In genomic region chr4:33110845-33111244, GRCm38 (mm10) we compare ENCODE assay signal across 28 mouse cellular contexts. TPM values are rescaled to one million over a fixed set of nuclear protein-coding genes. Genes with fewer than 3 reads are reported as not detected.
A peak's percentile ranks its signal among the peaks of the same experiment; 100 is the strongest.
DNase-seq lines count a peak whose midpoint lies in the region; ATAC-seq and TF ChIP-seq lines count a peak whose summit lies in the region.
"Had no signal": no experiment of that assay in that cellular context is flagged by ENCODE, and none has a peak within 500 bp of the region (broad histone marks: within the 10 kb centered on the region; RNA-seq: fewer than 3 reads in every experiment).

No protein-coding gene starts in this region.

- no peak for DNase-seq in thymus, adult 2 months
- DNase-seq in thymus, adult 18-20 months = no peak
- peak; percentile 36 to 60 for DNase-seq in natural killer cell, adult 2 months (ENCODE audit: low spot score in 2 of 2)
- DNase-seq in stomach, postnatal 0 days (ENCODE audit: low spot score) = peak; percentile 10
- DNase-seq in hindbrain, embryonic 10.5 days (ENCODE audit: low spot score) = no peak
- no peak for DNase-seq in Muller cell, postnatal 12 days (ENCODE audit: inconsistent ontology term)
- DNase-seq in adrenal gland, adult 18-20 months (ENCODE audit: low spot score in 2 of 2) = no peak
- DNase-seq: adrenal gland, postnatal 10 days; cerebellum, postnatal 25 days; gastrocnemius, postnatal 25 days; kidney, adult 9 months; kidney, postnatal 4 days; layer of hippocampus, adult 9-11 months; midbrain, embryonic 14.5 days; retina, postnatal 1 day; right cerebral cortex, postnatal 4 days had no signal

- no peaks in the 10 kb centered on the region for H3K9me3 ChIP-seq in stomach, postnatal 0 days (ENCODE audit: control insufficient read depth, low read length)
- H3K9me3 ChIP-seq in hindbrain, embryonic 10.5 days = 0 out of 2 replicates have a peak, but pooled peaks cover 7% of the 10 kb centered on the region
- H3K9me3 ChIP-seq: embryonic facial prominence, embryonic 15.5 days; hindbrain, embryonic 12.5 days; liver, embryonic 12.5 days had no signal

- ATAC-seq in stomach, postnatal 0 days (ENCODE audit: low FRiP score, low TSS enrichment) = no peak
- ATAC-seq: forebrain, embryonic 16.5 days had no signal

- H3K4me3 ChIP-seq in thymus, adult 2 months (ENCODE audit: control insufficient read depth, insufficient read depth, low read length) = no peak overlapping the region
- H3K4me3 ChIP-seq in stomach, postnatal 0 days (ENCODE audit: low read depth, low read length) = no peak overlapping the region
- H3K4me3 ChIP-seq in hindbrain, embryonic 10.5 days = no peak overlapping the region
- H3K4me3 ChIP-seq: embryonic facial prominence, embryonic 15.5 days; hindbrain, embryonic 12.5 days; left cerebral cortex, adult 2 months; liver, embryonic 12.5 days had no signal

- no peak for TF ChIP-seq CTCF in thymus, adult 2 months (IDR thresholded peaks at IDR 0.05; ENCODE audit: borderline replicate concordance, control insufficient read depth, extremely low read depth, insufficient read depth, low read length, poor library complexity)
- no peak for TF ChIP-seq CTCF in stomach, postnatal 0 days (IDR thresholded peaks at IDR 0.05; ENCODE audit: low read depth)

- H3K27me3 ChIP-seq in thymus, adult 2 months (ENCODE audit: control insufficient read depth, insufficient read depth, low read length) = no peaks in the 10 kb centered on the region
- no peaks in the 10 kb centered on the region for H3K27me3 ChIP-seq in stomach, postnatal 0 days (ENCODE audit: control insufficient read depth, insufficient read depth, low read length)
- H3K27me3 ChIP-seq in hindbrain, embryonic 10.5 days (ENCODE audit: insufficient read depth, poor library complexity, severe bottlenecking) = no peaks in the 10 kb centered on the region
- H3K27me3 ChIP-seq: embryonic facial prominence, embryonic 15.5 days; hindbrain, embryonic 12.5 days; liver, embryonic 12.5 days had no signal

- no peak for TF ChIP-seq POLR2A in thymus, adult 2 months (IDR thresholded peaks at IDR 0.05; ENCODE audit: control insufficient read depth, extremely low read depth, insufficient read depth, low read length, poor library complexity)

- no peaks in the 10 kb centered on the region for H3K36me3 ChIP-seq in thymus, adult 2 months (ENCODE audit: control insufficient read depth, insufficient read depth, low read length)
- H3K36me3 ChIP-seq in stomach, postnatal 0 days (ENCODE audit: control insufficient read depth, insufficient read depth, low read length) = no peaks in the 10 kb centered on the region
- no peaks in the 10 kb centered on the region for H3K36me3 ChIP-seq in hindbrain, embryonic 10.5 days
- H3K36me3 ChIP-seq: embryonic facial prominence, embryonic 15.5 days; hindbrain, embryonic 12.5 days; liver, embryonic 12.5 days had no signal

- 49% methylated on average over 7 of the region's 7 CpGs for WGBS in thymus, adult 2 months
- 76% methylated on average over 7 of the region's 7 CpGs for WGBS in stomach, postnatal 0 days
- WGBS in hindbrain, embryonic 10.5 days = 85% methylated on average over 7 of the region's 7 CpGs

- peak overlapping the region; percentile 7; the same call in 1 of the 2 replicates for H3K27ac ChIP-seq in thymus, adult 2 months (ENCODE audit: control insufficient read depth, insufficient read depth, low read length)
- no peak overlapping the region for H3K27ac ChIP-seq in stomach, postnatal 0 days (replicated peaks)
- no peak overlapping the region for H3K27ac ChIP-seq in hindbrain, embryonic 10.5 days
- H3K27ac ChIP-seq: embryonic facial prominence, embryonic 15.5 days; hindbrain, embryonic 12.5 days; left cerebral cortex, adult 2 months; liver, embryonic 12.5 days; macrophage had no signal

- H3K9ac ChIP-seq in stomach, postnatal 0 days (ENCODE audit: low read length) = no peak overlapping the region
- H3K9ac ChIP-seq: embryonic facial prominence, embryonic 15.5 days; hindbrain, embryonic 12.5 days; lung, embryonic 14.5 days had no signal

- peaks cover 20% of the 10 kb centered on the region for H3K4me1 ChIP-seq in thymus, adult 2 months (replicated peaks; ENCODE audit: control insufficient read depth, insufficient read depth, low read length)
- no peaks in the 10 kb centered on the region for H3K4me1 ChIP-seq in stomach, postnatal 0 days (replicated peaks; ENCODE audit: control insufficient read depth, insufficient read depth)
- H3K4me1 ChIP-seq in hindbrain, embryonic 10.5 days (replicated peaks) = no peaks in the 10 kb centered on the region
- H3K4me1 ChIP-seq: embryonic facial prominence, embryonic 15.5 days; hindbrain, embryonic 12.5 days had no signal

- H3K4me2 ChIP-seq in stomach, postnatal 0 days (replicated peaks; ENCODE audit: low read depth) = no peak overlapping the region
- H3K4me2 ChIP-seq: embryonic facial prominence, embryonic 15.5 days; hindbrain, embryonic 12.5 days; lung, embryonic 14.5 days had no signal

- TF ChIP-seq EP300 in stomach, postnatal 0 days (optimal IDR thresholded peaks at IDR 0.05) = no peak

RNA-seq across cellular contexts. Expression of gene Gabrr1, which starts 21.5 kb away (rescaled TPM):
- 0.09 and 0.18 TPM in 2 replicates for polyA plus RNA-seq in thymus, adult 2 months (2012; rRNA removed)
- not detected in 2 replicates for polyA plus RNA-seq in stomach, postnatal 0 days (2015; fragmentation: Nextera tagmentation; extraction: Ambion mirVana)
- 0.06 and 0.61 TPM in 2 replicates for polyA plus RNA-seq in hindbrain, embryonic 10.5 days (2016; fragmentation: Nextera tagmentation; extraction: Ambion mirVana)
- not detected for total RNA-seq in adrenal gland, adult 18-20 months (2021)
- total RNA-seq: left cerebral cortex, adult 2 months had no signal
- polyA plus RNA-seq: embryonic facial prominence, embryonic 15.5 days; forebrain, embryonic 16.5 days; heart, postnatal 0 days; hindbrain, embryonic 12.5 days; intestine, embryonic 14.5 days; limb, embryonic 11.5 days; lung, embryonic 14.5 days; macrophage; stomach, embryonic 16.5 days; urinary bladder, adult 2 months had no signal

RNA-seq across cellular contexts. Expression of gene Gabrr2, which starts 48.0 kb away (rescaled TPM):
- polyA plus RNA-seq in thymus, adult 2 months (2012; rRNA removed) = 3.0 and 3.9 TPM in 2 replicates
- 0.05 and 0.12 TPM in 2 replicates for polyA plus RNA-seq in stomach, postnatal 0 days (2015; fragmentation: Nextera tagmentation; extraction: Ambion mirVana)
- polyA plus RNA-seq in hindbrain, embryonic 10.5 days (2016; fragmentation: Nextera tagmentation; extraction: Ambion mirVana) = 0.50 TPM in 1 of 2 replicates, not detected in the other
- under 1 TPM; 0.22 to 0.30 TPM for total RNA-seq in adrenal gland, adult 18-20 months (2021)
- polyA plus RNA-seq: heart, postnatal 0 days; liver, embryonic 12.5 days; macrophage had no signal

Comparison
In these comparisons a context has a peak if more than half of its experiments do, and no peak if none do; other contexts are left out.
1. DNase-seq: peak in natural killer cell, adult 2 months (2 of 2) and stomach, postnatal 0 days (single experiment); none in thymus, adult 2 months (single experiment), thymus, adult 18-20 months (0 of 2), hindbrain, embryonic 10.5 days (single experiment), Muller cell, postnatal 12 days (single experiment) and adrenal gland, adult 18-20 months (0 of 2).